Mouse (Mus musculus) MEL-GATA-1-ER (cell line): Measurements from ENCODE around the gene 4930402F06Rik.

Experiments used
- DNase-seq: peaks from one replicate; pipeline ENCODE4 v3.0.0-alpha.2; 2012; ENCODE audit warnings: low read depth; ENCODE audit errors: extremely low read depth

Gene 4930402F06Rik

DNA sequence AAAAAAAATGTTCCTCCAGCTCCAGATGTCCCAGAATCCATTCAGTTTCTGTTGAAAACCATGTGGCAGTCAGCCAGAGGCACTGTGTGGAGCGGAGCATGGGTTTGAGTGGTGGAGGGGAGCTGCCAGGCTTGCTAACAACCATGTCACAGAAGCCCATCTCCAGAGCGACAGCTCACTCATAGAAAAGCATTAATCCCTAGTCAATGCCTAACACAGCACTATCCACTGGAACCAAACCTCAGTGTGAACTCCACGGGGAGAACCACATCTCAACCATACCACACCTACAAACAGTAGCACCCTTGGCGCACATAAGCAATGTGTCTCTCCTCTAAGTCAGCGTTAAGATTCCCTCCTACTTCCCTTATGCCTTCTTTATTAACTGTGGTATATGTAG is at the start of gene 4930402F06Rik:
Gene 4930402F06Rik, minus strand, starts transcription at position 80 of the 400 bp plus-strand sequence.
- DNase-seq: no peak

DNA sequence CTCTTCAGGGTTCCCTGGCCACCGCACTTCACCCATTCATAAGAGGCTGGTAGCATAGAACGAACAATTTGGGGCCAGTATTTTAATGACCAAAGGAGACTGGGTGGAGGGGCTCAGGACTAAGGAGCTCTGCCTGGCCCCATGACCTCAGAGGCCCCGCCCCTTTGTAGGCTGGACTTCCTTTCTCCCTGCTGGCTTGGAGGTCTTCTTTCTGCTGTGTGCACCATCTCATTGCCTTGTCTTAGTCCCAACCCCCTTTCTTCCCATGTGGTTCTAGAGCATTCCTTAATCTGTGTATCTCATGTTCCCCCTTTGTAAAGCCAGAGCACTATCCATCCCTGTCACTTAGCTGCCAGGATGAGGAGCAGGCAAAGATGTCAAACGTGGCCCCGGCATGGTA is 49.3 kb upstream of the 4930402F06Rik start:
- DNase-seq: no peak

DNA sequence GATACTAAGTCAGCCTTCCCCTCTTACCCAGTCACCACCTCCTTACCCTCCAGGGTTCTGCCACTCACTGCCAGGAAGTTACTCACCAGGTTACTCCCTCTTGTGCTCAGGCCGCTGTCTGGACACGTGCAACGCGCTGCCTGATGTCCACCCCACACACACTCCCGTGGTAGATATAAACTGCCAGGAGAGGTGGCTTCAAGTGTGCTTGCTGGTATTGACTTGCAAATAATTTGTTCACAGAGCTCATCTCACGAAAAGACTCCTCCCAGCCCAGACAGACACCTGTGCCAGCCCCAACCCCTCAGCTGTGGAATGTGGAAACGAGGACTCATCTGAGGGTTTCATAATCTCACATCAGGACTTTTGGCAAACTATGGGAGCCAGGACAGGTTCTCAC is 48.6 kb upstream of the 4930402F06Rik start:
- DNase-seq: no peak

DNA sequence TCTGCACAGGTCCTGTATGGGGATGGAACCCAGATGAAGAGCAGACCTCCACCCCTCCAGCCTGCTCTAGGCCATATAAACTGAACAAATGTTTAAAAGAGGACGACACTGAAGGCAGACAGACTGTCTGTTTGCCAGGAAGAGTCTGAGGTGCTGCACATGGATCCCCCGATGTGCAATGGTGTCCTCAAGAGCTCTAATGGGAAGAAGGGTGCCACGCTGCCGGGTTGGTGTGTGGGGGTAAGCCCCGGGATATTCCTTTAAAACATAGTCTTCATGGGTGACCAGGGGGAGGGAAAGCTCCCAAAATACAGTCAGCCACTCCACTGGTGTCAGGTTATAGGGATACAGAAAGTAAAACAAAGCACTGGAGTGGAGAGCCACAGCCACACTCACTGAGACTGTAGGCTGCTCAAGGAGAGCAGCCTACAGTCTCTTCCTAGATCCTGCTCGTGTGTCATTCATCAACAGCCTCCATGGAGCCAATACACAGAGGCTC is 47.8 kb upstream of the 4930402F06Rik start:
- no peak for DNase-seq

DNA sequence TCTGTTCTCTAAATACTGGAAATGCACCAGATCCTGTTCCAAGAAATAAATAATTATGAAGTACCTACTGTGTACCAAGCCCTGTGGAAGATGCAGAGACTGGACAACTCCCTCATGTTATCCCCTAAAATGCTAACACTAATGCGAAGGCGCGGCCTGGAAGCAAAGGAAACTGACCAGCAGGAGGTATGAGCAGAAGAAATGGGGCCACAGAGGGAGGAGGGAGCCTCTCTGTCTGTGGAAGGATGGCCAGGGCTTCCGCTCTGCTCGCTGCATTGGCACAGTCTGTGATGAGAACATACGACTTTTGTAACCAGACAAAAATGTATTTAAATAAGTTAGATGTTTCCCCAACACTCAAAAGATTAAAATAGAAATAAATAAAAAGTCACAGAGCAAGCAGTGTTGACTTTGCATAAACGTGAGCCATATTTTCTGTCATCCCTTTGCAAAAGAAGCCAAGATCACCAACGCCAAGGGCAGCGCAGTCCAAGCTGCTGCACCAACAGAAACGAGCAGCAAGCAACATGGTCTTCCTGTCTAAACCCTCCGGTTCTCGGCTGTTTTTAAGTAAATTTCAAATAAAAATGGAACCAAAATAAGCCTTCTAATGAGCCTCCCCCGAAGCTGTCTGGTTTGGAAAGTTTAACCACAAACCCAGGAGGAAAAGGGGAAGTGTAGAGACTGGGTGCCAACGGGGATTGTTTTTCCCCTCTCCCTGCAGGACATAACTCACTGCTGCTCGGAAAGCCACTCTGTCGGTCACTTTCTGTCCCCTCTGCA is 47.2 kb upstream of the 4930402F06Rik start:
- DNase-seq: peak; percentile 46

DNA sequence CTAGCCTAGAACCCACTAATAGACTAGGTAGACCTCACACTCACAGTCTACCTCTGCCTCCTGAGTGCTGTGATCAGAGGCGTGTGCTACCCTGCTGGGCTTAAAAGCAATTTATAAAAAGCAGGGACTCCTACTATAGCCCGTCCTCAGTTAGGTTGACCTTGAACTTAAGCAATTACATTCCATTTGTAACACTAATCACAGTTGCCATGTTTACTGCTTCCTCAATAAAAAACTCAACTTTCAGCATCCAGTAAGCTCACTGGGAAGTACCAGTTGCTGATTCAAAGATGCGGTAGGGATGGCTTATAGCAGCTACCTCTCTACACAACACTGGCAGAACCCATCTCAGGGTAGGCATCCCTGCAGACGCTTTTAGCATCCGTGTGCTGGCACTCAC is 46.4 kb upstream of the 4930402F06Rik start:
- no peak for DNase-seq

DNA sequence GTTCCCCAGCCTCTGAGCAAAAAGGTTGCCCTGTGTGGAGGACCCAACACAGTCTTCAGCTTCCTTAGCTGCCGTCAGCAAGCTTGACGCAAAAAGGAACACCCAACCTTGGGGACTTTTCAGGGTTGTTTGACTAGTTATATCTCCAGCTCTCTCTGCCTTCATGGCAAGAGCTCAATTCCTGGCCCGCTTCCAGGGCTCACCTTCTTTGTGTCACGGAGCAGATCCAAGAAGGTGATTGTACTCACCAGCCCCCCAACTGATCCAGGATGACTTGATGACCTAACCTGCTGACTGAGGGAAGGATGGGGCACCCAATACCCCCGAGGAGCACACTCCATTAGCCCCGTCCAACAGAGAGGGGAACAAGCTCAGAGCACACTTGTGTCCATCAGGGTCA is 45.1 kb upstream of the 4930402F06Rik start:
- DNase-seq: no peak

DNA sequence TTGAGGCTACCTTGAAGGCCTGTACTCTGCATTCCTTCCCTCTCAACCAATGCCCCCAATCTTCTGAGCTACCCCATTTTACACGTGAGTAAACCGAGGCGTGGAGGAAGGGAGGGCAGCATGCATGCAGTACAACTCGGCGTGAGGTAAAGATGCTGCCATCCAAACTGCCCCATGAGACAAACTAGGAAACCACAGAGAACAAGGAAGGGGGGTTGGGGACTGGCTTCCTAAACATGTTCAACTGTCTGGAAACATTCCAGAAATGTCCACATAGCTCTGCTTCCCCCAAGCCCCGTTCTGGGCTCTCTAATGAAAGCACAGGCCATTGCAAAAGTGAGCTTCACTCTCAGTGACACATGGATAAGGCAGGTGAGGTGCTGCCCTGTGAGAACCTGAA is 44.4 kb upstream of the 4930402F06Rik start:
- no peak for DNase-seq

DNA sequence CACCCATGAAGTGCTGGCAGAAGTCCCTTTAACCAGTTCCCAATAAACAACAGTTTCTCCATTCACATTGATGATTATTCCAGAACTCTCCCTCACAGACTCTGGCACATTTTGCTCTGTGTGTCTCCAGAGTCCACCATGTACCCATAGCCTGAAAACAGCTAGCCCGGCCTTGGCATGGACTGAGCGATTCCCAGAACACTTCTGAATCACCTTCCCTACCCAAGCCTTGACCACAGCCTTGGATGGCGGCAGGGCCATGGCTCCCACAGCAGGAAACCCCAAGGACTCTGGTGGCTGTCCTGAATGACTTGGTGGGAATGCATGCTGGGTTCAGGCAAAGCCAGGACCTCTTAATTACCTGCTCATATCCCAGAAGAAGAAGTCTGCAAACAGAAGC is 43.5 kb upstream of the 4930402F06Rik start:
- no peak for DNase-seq

DNA sequence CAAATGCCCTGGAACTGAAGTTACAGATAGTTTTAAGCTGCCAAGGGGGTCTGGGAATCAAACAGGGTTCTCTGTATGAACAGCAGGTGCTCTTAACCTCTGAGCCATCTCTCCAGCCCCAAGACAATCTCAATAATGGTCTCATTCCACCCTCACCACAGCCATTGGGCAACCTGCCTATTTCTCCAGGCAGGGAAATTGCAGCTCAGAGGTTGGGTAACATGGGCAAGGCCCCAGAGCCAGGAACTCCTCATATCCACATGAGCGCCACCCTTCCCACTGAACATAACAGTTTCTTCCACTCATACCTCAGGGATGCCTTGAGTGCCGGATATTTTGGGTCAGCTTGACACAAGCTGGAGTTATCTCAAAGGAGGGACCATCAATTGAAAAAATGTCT is 40.8 kb upstream of the 4930402F06Rik start:
- DNase-seq: no peak

DNA sequence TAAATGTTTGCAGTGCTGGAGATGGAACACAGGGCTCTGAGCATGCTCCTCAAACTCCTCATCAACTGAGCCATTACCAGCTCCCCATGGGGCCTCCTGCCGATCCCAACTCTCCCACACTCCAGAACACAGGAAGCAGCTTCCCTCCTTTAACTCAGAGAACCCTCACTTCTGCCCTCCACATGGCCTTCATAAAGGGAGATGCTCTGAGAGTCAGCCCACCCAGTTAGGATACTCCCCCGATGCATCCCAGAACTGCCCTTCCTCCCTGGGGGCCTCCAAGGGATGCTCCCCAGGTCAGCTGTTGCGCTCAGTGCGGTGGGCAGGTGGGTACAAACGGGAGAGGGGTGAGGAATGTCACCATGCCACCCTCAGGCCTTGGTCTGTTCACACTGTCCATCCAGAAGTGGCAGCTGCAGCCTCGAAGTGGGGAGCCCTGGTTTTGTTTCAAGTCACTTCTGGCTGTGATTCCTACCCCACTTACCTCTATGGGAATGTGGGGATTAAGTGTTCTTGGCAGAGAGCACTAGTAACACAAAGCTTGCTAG is 37.7 kb upstream of the 4930402F06Rik start:
- no peak for DNase-seq

DNA sequence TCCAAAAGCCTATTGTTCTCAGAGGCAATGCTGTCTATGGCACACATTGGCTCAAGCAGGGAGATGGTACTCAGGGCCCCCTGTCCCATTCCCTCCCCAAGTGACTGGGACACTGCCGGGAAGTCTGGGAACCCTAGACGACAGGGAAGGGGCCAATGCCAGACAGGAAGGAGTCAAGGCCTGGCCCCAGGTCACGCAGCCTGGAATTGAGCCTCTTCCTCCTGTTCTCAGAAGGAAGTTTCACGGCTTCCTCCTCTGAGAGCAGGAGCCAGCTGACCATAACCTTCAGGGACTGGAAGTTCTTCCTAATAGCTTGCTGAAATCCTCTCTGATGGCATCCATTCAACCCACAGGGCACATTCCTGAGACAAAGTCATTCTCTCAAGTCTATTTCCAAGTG is 36.5 kb upstream of the 4930402F06Rik start:
- DNase-seq: no peak

DNA sequence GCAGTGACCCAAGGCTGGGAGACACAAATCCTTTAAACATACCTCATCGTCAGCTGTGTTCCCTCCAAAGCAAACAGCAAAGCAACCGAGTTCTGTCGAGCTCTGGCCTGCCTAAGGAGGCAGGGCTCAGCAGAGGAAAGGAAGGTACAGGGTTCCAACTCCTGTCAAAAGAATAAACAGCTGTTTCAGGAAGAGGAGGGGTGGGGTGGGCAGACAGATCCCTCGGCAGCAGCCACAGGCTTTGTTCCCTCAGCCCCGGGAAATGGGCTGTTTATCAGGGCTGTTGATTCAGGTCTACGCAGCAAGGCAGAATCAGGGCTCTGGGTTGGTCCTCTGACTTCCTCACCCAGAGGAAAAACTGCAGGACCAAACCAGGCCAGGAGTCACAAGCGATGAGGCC is 35.5 kb upstream of the 4930402F06Rik start:
- no peak for DNase-seq

DNA sequence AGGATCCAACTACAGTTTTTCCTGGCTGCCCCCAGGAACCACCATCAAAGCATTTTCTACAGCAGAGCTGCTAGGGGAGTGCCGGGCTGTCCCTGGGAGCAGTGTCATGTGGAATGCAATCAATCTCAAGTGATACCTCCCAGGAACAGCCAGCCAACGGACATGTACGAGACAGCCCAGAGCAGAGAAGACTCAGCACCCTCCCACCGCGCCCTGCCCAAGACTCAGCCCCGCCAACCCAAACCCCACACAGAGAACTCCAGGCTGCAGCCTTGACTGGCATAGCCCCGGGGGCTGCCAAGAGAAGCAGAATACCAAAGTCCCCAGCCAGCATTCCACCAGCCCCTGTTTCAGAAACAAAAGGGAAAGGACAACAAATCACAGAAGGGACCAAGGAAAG is 35.0 kb upstream of the 4930402F06Rik start:
- no peak for DNase-seq

DNA sequence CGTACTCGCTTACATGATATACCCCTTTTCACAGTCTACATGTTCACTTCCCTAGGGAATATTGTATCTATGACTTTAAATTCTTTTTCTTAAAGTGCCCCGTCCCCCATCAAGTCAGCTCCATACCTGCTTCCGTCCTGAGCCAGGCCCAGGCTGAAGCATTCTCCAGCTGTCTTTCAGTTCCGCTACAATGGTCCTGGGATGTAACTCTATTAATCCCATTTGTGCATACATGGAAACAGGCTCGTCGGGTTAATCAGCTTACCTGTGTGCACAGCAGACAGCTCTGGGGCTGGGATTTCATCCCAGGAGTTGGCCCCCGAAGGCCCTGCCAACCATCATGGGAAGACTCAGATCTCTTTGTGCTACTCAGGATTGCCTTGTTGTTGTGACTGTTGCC is 33.8 kb upstream of the 4930402F06Rik start:
- DNase-seq: no peak

DNA sequence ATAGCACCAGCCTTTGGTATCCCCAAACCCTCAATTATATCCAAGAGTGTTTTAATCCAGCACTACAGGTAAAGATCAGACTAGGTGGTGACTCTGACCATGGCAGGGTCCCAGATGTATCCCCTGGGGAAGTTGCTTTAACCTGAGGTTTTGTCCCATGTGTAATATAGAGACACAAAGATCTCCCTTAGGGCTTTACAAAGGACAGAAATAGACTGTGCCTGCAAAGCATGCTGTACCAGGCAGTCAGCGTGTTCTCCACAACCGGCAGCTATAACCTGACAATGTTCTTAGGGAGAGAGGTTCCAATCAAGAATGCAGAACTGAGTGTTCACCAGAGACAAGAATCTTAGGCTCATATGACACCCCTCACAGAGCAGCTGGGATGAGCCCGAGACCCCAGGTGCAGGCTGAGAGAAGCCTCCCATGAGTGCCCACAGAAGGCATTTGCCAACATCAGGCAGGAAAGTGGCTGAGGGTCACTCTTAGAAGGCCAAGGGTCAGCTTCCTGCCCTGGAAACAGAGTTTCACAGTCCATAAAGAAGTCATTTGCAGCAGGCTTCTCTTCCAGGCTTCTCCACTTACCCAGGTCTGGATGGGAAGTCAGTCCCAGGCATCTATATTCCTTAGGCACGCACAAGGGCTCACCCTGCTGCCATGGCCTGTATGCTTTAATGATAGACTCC is 31.8 kb upstream of the 4930402F06Rik start:
- DNase-seq: no peak

DNA sequence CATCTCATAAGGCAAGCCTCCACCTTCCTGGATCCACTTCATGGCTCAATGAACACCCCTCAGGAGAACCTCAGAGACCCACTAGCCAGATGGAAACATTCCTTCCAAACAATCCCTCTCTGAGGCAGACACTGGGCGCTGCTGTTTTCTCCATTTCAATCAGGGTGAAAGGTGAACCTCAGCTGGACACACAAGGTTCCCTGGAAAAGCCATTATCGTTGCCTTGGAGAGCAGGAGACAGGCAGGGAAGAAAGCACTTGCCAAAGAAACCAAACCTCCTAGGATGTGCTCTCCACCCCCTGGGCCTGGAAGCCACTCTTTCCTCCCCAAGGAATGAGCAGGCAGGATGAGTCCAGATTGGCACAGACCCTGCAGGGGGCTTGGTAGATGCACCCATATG is 30.6 kb upstream of the 4930402F06Rik start:
- no peak for DNase-seq

DNA sequence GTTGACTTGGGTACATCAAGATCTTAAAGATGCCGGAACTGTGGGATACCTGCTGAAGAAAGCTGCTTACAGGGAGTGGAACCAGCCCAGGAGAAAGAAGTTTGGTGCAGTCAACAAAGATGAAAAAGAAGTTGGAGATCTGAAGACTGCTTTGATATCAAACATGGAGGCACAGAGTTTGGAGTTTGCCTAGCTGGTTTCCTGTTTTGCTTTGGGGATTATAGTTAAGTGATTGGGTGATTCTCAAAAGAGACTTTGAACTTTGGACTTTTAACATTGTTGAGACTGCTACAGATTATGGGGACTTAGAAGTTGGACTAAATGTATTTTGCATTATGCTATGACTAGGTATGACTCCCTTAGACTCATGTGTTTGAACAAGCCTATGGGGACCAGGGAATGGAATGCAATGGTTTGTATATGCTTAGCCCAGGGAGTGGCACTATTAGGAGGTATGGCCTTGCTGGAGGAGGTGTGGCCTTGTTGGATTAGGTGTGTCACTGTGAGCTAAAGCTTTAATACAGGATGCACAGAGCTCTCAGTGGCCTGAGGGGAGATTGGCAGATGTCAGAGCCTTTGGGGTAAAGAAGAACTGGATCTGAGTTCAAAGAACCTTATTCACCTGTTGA is 26.9 kb upstream of the 4930402F06Rik start:
- DNase-seq: no peak

DNA sequence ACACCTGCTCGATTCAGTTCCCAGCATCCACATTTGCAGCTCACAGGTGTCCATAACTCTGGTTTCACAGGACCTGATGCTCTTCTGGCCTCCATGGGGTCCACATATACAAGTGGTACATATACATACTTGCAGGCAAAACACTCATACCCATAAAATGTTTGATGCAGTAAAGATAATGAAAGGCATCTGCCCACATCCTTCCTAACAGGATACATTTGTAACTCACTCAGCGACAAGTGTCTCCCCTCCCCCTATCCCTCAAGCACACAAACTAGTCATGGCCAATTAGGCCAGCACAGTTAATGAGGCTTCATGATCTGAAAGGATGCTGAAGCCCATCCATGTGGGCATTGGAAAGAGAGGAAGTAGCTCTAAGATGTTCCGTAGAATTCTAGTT is 25.4 kb upstream of the 4930402F06Rik start:
- no peak for DNase-seq

DNA sequence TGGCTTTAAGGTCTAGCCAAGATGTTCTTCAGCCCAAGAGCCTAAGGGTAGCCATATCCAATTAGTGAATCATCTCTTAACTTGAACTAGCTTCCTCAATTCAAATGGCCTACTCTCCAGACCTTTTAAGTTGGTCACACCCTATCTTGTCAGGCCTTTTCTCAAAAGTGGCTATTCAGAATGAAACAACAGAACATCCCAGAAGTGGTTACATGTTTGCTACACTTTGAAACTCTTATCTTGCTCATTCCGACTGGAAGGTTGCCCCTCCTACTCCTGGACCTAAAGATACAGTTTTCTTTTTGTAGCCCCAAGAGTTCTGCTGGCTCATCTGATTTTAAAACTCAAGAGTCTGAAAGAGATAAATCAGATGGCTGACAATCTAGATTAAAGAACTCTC is 23.7 kb upstream of the 4930402F06Rik start:
- no peak for DNase-seq

DNA sequence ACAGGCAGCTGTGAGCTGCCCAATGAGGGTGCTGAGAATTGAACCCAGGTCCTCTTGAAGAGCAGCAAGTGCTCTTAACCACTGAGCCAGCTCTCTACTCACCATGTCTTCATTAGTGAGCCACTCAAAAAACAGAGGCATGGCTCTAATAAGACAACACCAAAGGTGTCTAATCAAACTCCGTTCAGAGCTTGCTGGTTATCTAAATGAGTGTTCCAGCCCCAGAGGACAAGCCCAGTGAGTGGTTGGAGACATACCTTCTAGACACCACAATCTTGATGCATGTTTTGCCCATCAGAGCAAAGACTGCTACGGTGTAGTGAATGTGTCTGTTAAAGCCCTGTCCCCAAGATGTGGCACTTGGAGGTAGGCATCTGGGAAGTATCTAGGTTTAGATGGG is 22.7 kb upstream of the 4930402F06Rik start:
- DNase-seq: no peak

DNA sequence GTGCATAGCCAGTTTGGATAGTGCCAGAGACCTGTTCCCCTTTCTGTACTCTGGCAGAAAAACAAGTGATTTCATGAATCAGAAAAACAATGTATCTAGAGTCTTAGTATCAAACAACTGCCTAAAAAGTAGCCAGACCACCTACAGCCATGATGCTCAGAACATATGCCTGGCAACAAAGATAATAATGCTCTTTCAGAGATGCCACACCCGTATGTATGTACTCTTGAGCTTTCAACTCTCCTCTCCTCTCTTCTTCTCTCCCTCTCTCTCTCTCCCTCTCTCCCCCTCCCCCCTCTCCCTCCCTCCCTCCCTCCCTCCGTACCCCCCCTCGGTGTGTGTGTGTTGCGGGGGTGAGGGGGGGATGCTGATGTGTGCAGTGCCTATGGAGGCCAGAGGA is 22.3 kb upstream of the 4930402F06Rik start:
- no peak for DNase-seq
